Mouse (Mus musculus) liver, embryonic 13.5 days (tissue): ENCODE data around the gene Dclk1. TPM values are rescaled to one million over a fixed set of nuclear protein-coding genes. Genes with fewer than 3 reads are reported as not detected.

Source experiments
- ATAC-seq: fragments of 200-750 bp; cut with Nextera tagmentation; 2 replicates; pipeline ENCODE4 v1.8.0; 2017; ENCODE audit warnings: low read depth, mild to moderate bottlenecking, moderate number of reproducible peaks, moderate library complexity
- DNase-seq: peaks from one replicate; pipeline ENCODE4 v3.0.0; 2022
- H3K27ac ChIP-seq: fragments of 300-500 bp; sonication (generic); 2 replicates; pipeline ENCODE4 v1.5.1; 2015; ENCODE audit warnings: moderate library complexity, mild to moderate bottlenecking, inconsistent platforms
- H3K27me3 ChIP-seq: fragments of 300-500 bp; sonication (generic); 2 replicates; pipeline ENCODE4 v1.6.1; 2015; ENCODE audit warnings: mild to moderate bottlenecking, inconsistent platforms
- H3K36me3 ChIP-seq: fragments of 300-500 bp; sonication (generic); 2 replicates; pipeline ENCODE4 v1.6.1; 2015; ENCODE audit warnings: mild to moderate bottlenecking, inconsistent platforms
- H3K4me1 ChIP-seq: fragments of 300-500 bp; sonication (generic); replicated peaks from 2 replicates; pipeline ENCODE4 v1.6.1; 2015; ENCODE audit warnings: inconsistent platforms
- H3K4me2 ChIP-seq: fragments of 300-500 bp; sonication (generic); 2 replicates; pipeline ENCODE4 v1.6.1; 2015; ENCODE audit warnings: inconsistent platforms, mild to moderate bottlenecking, moderate library complexity
- H3K4me3 ChIP-seq: fragments of 300-500 bp; sonication (generic); replicated peaks from 2 replicates; pipeline ENCODE4 v1.5.1; 2015; ENCODE audit warnings: mild to moderate bottlenecking, inconsistent platforms
- H3K9ac ChIP-seq: fragments of 300-500 bp; sonication (generic); 2 replicates; pipeline ENCODE4 v1.6.1; 2015; ENCODE audit warnings: mild to moderate bottlenecking, inconsistent platforms
- H3K9me3 ChIP-seq: fragments of 300-500 bp; sonication (generic); replicated peaks from 2 replicates; pipeline ENCODE4 v1.6.1; 2016; ENCODE audit warnings: inconsistent platforms
- WGBS: fragments of 180-500 bp; shearing (Covaris S2); methylation state at CpG from one replicate; pipeline ENCODE4 v1.1.7; 2015; ENCODE audit not compliant: insufficient replicate concordance; 5-methylcytosine and 5-hydroxymethylcytosine counted together
- polyA plus RNA-seq: library from polyadenylated mRNA; unstranded; fragments of >200 nt; fragmentation: Nextera tagmentation; extraction: Ambion mirVana; gene quantifications from 2 replicates; pipeline ENCODE4 v1.2.1, GENCODE M21; 2015

Dclk1 gene
- polyA plus RNA-seq, 1 experiment from 2014 or later: 1.1 TPM

DNA sequence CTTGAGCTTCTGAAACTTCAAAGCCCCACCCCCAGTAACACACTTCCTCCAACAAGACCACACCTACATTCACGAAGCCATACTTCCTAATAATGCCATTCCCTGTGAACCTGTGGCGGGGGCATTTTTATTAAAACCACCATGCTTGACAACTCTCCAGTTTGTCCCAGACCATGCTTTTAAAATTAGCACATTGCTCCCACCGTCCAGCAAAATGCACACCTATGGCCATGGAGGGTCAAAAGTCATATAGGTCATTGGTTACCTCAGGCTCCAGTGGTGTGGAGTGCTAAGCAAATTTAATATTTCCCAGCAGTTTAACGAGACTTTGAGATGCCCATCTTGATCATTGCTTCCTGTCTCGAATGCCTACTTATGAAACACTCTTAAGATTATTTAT, 23.9 kb downstream of the Dclk1 start:
- H3K9me3 ChIP-seq: no peaks in the 10 kb centered on the region
- H3K4me2 ChIP-seq: no peak overlapping the region
- H3K4me1 ChIP-seq: no peaks in the 10 kb centered on the region
- no peaks in the 10 kb centered on the region for H3K36me3 ChIP-seq
- H3K27me3 ChIP-seq: no peaks in the 10 kb centered on the region
- ATAC-seq (no peak), DNase-seq (no peak)
- H3K27ac ChIP-seq: no peak overlapping the region
- no peak overlapping the region for H3K9ac ChIP-seq
- WGBS: 49% methylated on average over 5 of the region's 5 CpGs
- H3K4me3 ChIP-seq: no peak overlapping the region

DNA sequence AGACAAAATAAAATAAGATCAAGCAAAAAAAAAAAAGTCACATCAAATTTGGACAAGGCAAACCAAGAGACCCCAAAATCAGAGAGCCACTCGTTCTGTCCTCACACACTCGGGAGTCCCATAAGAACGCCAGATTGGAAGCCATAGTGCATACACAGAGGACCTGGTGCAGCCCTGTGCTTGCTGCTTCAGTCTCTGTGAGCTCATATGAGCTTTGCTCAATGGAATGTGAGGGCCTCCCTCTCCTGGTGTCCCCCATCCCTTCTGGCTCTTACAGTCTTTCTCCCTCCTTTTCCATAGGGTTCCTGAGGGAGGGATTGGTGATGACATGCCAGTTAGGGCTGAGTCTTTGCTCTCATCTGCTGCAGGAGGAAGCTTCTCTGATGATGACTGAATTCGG, 27.6 kb downstream of the Dclk1 start:
- no peak for ATAC-seq
- Histone ChIP-seq H3K4me1 (no peaks in the 10 kb centered on the region), H3K4me3 (no peak overlapping the region), H3K9me3 (no peaks in the 10 kb centered on the region), H3K4me2 (no peak overlapping the region), H3K27ac (no peak overlapping the region), H3K27me3 (no peaks in the 10 kb centered on the region), H3K9ac (no peak overlapping the region), H3K36me3 (no peaks in the 10 kb centered on the region)
- DNase-seq: no peak
- 56% methylated on average over 4 of the region's 4 CpGs for WGBS

- Histone ChIP-seq H3K4me1 (no peaks in the 10 kb centered on the region), H3K4me3 (no peak overlapping the region), H3K27me3 (no peaks in the 10 kb centered on the region), H3K9ac (no peak overlapping the region), H3K9me3 (no peaks in the 10 kb centered on the region), H3K36me3 (no peaks in the 10 kb centered on the region), H3K4me2 (no peak overlapping the region), H3K27ac (no peak overlapping the region)
- WGBS: 55% methylated on average over 3 of the region's 3 CpGs
- DNase-seq (no peak), ATAC-seq (no peak)
Measured at GRCm38 (mm10) chr3:55270345-55270744, 28.2 kb downstream of the Dclk1 start.

DNA sequence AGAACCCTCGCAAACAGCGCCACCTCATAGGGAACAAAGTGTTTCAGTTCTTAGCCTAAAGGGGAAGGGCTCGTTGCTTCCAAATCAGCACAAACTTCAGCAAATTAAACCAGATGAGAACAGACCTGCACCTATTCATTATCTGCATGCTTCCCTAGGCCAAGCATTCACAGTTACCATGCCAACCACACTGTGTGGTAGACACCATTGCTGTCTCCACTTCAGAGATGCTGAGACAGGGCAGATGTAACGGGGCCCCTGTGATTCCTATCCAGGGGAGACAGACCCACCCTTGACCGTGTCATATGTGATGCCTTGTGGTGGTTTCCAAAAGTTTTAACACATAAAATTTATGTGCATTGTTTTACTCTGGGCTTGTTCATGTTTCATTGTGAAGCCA, 28.8 kb downstream of the Dclk1 start:
- Histone ChIP-seq H3K36me3 (no peaks in the 10 kb centered on the region), H3K9me3 (no peaks in the 10 kb centered on the region), H3K27ac (no peak overlapping the region), H3K9ac (no peak overlapping the region), H3K4me3 (no peak overlapping the region), H3K4me1 (no peaks in the 10 kb centered on the region), H3K27me3 (no peaks in the 10 kb centered on the region), H3K4me2 (no peak overlapping the region)
- DNase-seq (no peak), ATAC-seq (no peak)
- WGBS: 57% methylated on average over 5 of the region's 5 CpGs

GRCm38 (mm10) chr3:55272536-55272935, 30.4 kb downstream of the Dclk1 start:
- Histone ChIP-seq H3K36me3 (no peaks in the 10 kb centered on the region), H3K4me2 (no peak overlapping the region), H3K9ac (no peak overlapping the region), H3K4me3 (no peak overlapping the region), H3K9me3 (no peaks in the 10 kb centered on the region), H3K4me1 (no peaks in the 10 kb centered on the region), H3K27me3 (no peaks in the 10 kb centered on the region), H3K27ac (no peak overlapping the region)
- DNase-seq: no peak
- WGBS: 48% methylated on average over 6 of the region's 6 CpGs
- ATAC-seq: no peak

- Histone ChIP-seq H3K27ac (no peak overlapping the region), H3K9ac (no peak overlapping the region), H3K36me3 (no peaks in the 10 kb centered on the region), H3K9me3 (no peaks in the 10 kb centered on the region), H3K4me2 (no peak overlapping the region), H3K4me1 (no peaks in the 10 kb centered on the region), H3K27me3 (no peaks in the 10 kb centered on the region), H3K4me3 (no peak overlapping the region)
- 66% methylated on average over 3 of the region's 3 CpGs for WGBS
- ATAC-seq (no peak), DNase-seq (no peak)
Measured at GRCm38 (mm10) chr3:55276446-55276845, 34.3 kb downstream of the Dclk1 start.

DNA sequence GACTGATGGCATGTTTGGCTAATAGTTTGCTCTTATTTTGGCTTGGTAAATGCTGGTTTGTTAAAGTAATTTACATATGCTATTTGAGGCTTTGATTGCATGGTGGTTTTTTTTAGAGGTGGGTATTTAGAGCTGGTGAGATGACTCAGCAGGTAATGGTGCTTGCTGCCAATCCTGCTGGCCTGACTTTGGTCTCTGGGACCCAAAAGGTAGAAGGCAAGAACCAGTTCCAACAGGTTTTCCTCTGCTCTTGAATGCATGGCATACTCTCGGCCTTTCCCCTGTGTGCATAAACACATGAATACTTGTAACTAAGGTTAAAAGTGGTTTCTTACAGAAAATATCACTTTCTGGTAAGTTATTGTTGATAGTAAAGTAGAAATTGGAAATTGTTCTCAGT, 34.7 kb downstream of the Dclk1 start:
- no peak for DNase-seq
- H3K4me3 ChIP-seq: no peak overlapping the region
- H3K36me3 ChIP-seq: no peaks in the 10 kb centered on the region
- ATAC-seq: no peak
- WGBS: 51% methylated on average over 1 of the region's 1 CpGs
- H3K4me1 ChIP-seq: no peaks in the 10 kb centered on the region
- H3K27me3 ChIP-seq: no peaks in the 10 kb centered on the region
- no peaks in the 10 kb centered on the region for H3K9me3 ChIP-seq
- H3K27ac ChIP-seq: no peak overlapping the region
- H3K9ac ChIP-seq: no peak overlapping the region
- no peak overlapping the region for H3K4me2 ChIP-seq

DNA sequence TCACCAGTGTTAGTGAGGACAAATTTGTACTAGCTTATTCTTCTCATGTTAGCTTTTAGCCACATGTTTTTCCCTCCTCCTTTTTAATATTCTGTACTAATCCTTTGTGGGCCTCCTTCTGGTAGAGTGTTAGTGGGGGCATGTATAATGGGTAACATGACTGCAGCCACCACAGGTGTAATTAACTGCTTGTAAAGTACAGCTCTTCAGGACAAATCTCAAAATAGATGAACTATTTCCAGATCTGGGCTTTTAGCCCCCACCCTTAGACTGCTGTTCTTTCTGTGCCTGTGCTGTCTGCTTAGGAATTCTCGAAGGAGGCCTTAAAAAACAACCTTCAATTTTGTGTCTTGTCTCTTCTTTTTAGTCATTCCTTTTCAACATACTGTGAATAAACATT, 35.7 kb downstream of the Dclk1 start:
- H3K4me2 ChIP-seq: no peak overlapping the region
- no peak overlapping the region for H3K9ac ChIP-seq
- H3K4me1 ChIP-seq: no peaks in the 10 kb centered on the region
- 40% methylated on average over 1 of the region's 1 CpGs for WGBS
- H3K27me3 ChIP-seq: no peaks in the 10 kb centered on the region
- H3K4me3 ChIP-seq: no peak overlapping the region
- H3K36me3 ChIP-seq: no peaks in the 10 kb centered on the region
- no peak for DNase-seq
- no peak for ATAC-seq
- H3K9me3 ChIP-seq: no peaks in the 10 kb centered on the region
- no peak overlapping the region for H3K27ac ChIP-seq

- no peak for ATAC-seq
- H3K4me1 ChIP-seq: no peaks in the 10 kb centered on the region
- no peak overlapping the region for H3K4me2 ChIP-seq
- H3K36me3 ChIP-seq: no peaks in the 10 kb centered on the region
- no peak for DNase-seq
- 75% methylated on average over 4 of the region's 4 CpGs for WGBS
- H3K27me3 ChIP-seq: no peaks in the 10 kb centered on the region
- H3K9ac ChIP-seq: no peak overlapping the region
- no peak overlapping the region for H3K27ac ChIP-seq
- no peaks in the 10 kb centered on the region for H3K9me3 ChIP-seq
- no peak overlapping the region for H3K4me3 ChIP-seq
Measured at GRCm38 (mm10) chr3:55279923-55280322, 37.8 kb downstream of the Dclk1 start.

DNA sequence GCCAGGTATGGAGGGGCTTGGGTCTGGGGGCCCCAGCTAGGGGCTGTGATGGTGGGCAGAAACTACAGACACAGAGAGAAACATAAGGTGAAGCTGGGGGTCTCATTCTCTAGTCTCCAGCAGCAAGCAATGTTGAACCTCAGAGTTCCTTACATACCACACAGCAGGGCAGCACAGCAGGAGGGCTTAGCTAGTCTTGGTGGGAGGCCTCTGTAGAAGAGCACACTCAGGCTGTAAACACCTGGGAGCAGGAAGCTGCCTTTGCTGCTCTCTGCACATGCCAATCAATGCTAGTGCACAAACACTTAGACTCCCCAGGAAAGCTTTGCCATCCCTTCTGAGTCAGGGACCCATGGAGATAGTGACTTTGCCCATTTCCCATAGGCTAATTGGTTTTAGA, 38.3 kb downstream of the Dclk1 start:
- no peak overlapping the region for H3K9ac ChIP-seq
- H3K27me3 ChIP-seq: no peaks in the 10 kb centered on the region
- H3K27ac ChIP-seq: no peak overlapping the region
- no peaks in the 10 kb centered on the region for H3K9me3 ChIP-seq
- H3K36me3 ChIP-seq: no peaks in the 10 kb centered on the region
- ATAC-seq (no peak), DNase-seq (no peak)
- H3K4me1 ChIP-seq: no peaks in the 10 kb centered on the region
- no peak overlapping the region for H3K4me3 ChIP-seq
- no peak overlapping the region for H3K4me2 ChIP-seq

GRCm38 (mm10) chr3:55284215-55284614, 42.1 kb downstream of the Dclk1 start:
- Histone ChIP-seq H3K27ac (no peak overlapping the region), H3K4me1 (no peaks in the 10 kb centered on the region), H3K4me3 (no peak overlapping the region), H3K9me3 (no peaks in the 10 kb centered on the region), H3K27me3 (no peaks in the 10 kb centered on the region), H3K36me3 (no peaks in the 10 kb centered on the region), H3K9ac (no peak overlapping the region), H3K4me2 (no peak overlapping the region)
- no peak for DNase-seq
- 62% methylated on average over 3 of the region's 3 CpGs for WGBS
- no peak for ATAC-seq

DNA sequence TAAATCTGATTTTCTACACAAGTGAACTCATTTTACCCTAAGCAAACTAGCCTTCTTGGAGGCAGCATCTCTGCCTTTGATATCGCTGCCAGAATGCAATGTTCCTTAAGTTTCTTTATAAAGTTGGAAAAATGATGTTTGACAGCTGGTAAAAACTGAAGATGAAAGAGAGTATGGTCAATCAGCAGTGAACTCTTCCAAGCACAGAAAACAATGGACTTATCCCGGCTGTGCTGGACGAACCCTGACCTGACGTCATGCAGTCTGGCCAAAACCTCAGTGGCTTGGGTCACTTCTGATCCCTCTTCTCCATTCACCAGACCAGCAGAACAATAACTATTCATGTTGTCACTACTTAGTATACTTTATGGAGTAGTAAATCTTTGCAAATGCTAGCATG, 46.6 kb downstream of the Dclk1 start:
- WGBS: 69% methylated on average over 4 of the region's 4 CpGs
- ATAC-seq: no peak
- no peak overlapping the region for H3K4me3 ChIP-seq

DNA sequence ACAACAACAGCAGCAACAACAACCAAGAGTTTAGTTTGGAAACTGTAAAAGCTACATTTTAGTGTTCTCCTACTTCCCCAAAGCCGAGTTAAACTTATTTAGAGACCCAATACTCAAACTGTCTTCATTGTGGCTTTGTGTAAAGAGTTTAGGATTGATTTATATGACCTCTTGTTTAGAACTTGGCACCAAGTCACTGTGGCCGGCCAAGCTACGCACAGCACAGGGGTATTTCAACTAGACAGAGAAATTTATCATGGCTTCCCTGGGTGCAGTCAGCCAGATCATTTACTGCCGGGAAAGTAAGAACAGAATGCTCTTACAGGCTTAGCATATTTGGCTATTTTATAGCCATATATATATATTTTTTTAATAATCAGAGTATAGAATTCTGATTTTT, 49.8 kb downstream of the Dclk1 start:
- 57% methylated on average over 4 of the region's 4 CpGs for WGBS
- ATAC-seq (no peak), DNase-seq (no peak)
- no peak overlapping the region for H3K4me2 ChIP-seq
- H3K4me1 ChIP-seq: no peaks in the 10 kb centered on the region
- no peaks in the 10 kb centered on the region for H3K27me3 ChIP-seq
- H3K9me3 ChIP-seq: no peaks in the 10 kb centered on the region
- no peak overlapping the region for H3K4me3 ChIP-seq
- H3K27ac ChIP-seq: no peak overlapping the region
- no peak overlapping the region for H3K9ac ChIP-seq
- H3K36me3 ChIP-seq: no peaks in the 10 kb centered on the region

More for the DNA sequence above, 46.6 kb downstream of the Dclk1 start:
- H3K27me3 ChIP-seq: no peaks in the 10 kb centered on the region
- H3K36me3 ChIP-seq: no peaks in the 10 kb centered on the region
- no peak overlapping the region for H3K9ac ChIP-seq
- no peak for DNase-seq
- no peaks in the 10 kb centered on the region for H3K9me3 ChIP-seq
- H3K4me1 ChIP-seq: no peaks in the 10 kb centered on the region
- H3K27ac ChIP-seq: no peak overlapping the region
- H3K4me2 ChIP-seq: no peak overlapping the region
